Mouse (Mus musculus): ENCODE measurements around the gene Tmem8. TPM values are rescaled to one million over a fixed set of nuclear protein-coding genes. Genes with fewer than 3 reads are reported as not detected.

Gene Tmem8
- total RNA-seq, 2 experiments from 2014 or later, result 7.6 to 7.8 TPM

GRCm38 (mm10) chr17:26138901-26139381 is 25.8 kb downstream of the Tmem8 start:
- DNase-seq (ENCODE audit: low spot score in 2 of 2), result no peak

- DNase-seq (ENCODE audit: low spot score in 2 of 2), result no peak
Observed at GRCm38 (mm10) chr17:26142796-26143195, 29.7 kb downstream of the Tmem8 start.

DNA sequence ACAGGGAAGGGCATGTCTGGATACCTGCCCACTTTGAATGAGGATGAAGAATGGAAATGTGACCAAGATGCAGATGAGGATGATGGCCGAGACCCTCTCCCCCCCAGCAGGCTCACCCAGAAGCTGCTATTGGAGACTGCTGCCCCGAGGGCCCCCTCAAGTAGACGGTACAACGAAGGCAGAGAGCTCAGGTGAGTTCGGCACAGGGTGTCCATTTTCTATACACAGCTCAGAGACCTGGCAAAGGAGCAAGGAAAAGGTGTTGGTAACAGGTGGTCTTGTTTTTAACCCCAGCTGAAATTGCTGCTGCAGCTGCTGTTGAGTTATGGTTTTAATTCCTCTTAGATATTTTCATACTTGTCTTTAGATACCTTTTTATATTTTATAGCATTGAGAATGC is 30.3 kb downstream of the Tmem8 start:
- DNase-seq (ENCODE audit: low spot score in 2 of 2), result no peak

DNA sequence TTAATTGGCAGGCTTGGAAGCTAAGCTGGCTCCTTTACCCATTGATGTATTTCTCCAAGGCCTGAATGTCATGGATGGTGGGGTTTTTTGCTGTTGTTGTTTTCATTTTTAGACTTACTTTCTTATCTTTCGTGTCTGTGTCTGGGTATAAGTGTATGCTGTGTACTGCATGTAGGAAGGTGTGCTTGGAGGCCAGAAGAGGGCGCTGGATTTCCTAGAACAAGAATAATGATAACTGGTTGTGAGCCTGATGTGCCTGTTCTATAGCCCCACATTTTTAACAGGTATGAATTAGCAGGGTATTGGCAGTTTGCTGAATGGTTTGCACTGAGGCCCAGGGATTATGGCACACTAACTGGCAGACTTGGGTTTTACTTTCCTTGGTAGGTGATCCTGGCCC is 36.0 kb downstream of the Tmem8 start:
- no peak for DNase-seq (ENCODE audit: low spot score in 2 of 2)

DNA sequence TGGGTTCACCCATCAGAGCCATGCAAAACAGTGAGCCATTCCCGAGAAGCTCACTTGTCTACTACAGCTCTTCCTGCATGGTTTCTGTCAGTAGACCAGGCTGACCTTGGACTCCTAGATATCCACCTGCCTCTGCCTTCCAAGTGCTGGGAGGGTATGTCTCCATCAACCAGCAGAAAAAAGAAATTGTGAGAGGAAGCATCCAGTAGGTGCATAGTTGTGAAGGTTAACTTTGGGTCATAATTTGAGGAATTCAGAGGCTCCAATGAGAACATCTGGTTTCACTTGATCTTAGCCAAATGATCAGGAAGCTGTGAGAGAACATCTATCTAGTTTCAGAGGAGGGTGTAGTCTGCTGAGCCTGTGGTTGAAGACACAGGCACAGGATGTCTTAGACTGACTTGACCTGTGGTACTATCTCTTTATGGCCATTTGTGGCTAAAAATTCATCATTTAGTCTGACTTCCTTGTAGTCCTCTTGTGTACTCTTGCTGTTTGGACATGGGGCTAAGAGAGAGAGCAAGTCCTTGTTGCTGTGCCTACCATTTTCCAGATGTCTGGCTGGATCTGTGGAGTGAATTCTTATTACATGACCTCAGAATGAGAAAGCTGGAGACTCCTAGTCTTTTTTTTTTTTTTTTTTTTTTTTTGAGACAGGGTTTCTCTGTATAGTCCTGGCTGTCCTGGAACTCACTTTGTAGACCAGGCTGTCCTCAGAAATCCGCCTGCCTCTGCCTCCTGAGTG is 39.0 kb downstream of the Tmem8 start:
- DNase-seq (ENCODE audit: low spot score in 2 of 2), result no peak

- DNase-seq (ENCODE audit: low spot score in 2 of 2), result no peak
Observed at GRCm38 (mm10) chr17:26162736-26163135, 49.6 kb downstream of the Tmem8 start.

DNA sequence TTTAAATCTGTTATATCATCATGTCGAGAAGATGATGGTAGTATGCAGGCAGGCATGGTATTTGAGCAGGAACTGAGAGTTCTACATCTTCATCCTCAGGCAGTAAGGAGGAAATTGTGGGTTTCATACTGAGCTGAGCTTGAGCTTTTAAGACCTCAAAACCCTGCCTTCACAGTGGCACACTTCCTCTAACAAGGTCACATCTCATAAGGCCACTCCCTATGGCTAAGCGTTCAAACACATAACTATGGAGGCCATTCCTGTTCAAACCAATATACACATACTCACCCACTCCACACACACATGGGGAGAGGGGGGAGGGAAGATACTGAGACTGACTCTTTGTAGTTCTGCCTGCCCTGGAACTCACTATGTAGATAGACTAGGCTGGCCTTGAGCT is 54.9 kb downstream of the Tmem8 start:
- DNase-seq (ENCODE audit: low spot score in 2 of 2), result no peak

Other genes with a start within 250 kb of the Tmem8 start
- gene Mcrip2, start 244.5 kb upstream of the Tmem8 start, total RNA-seq (2021), result 10 to 100 TPM; 30.6 to 32.6 TPM
- gene Mettl26, start 238.2 kb upstream of the Tmem8 start, total RNA-seq (2021), result 10 to 100 TPM; 31.7 to 32.7 TPM
- 1 to 10 TPM; 1.1 to 1.4 TPM for gene Wfikkn1, start 232.4 kb upstream of the Tmem8 start, total RNA-seq (2021)
- 10 to 100 TPM; 41.9 to 49.9 TPM for gene Rab40c, start 193.6 kb upstream of the Tmem8 start, total RNA-seq (2021)
- gene Pigq, start 168.4 kb upstream of the Tmem8 start, total RNA-seq (2021), result 100 to 1,000 TPM; 144 to 149 TPM
- gene Nhlrc4, start 168.3 kb upstream of the Tmem8 start, total RNA-seq (2021), result not detected
- not detected for gene A930017K11Rik, start 160.7 kb upstream of the Tmem8 start, total RNA-seq (2021)
- gene Capn15, start 127.5 kb upstream of the Tmem8 start, total RNA-seq (2021), result 10 to 100 TPM; 38.2 to 50.8 TPM
- 10 to 100 TPM; 69.6 to 79.3 TPM for gene Rab11fip3, start 43.7 kb upstream of the Tmem8 start, total RNA-seq (2021)
- 10 to 100 TPM; 24.8 to 25.7 TPM for gene Decr2, start 23.0 kb upstream of the Tmem8 start, total RNA-seq (2021)
- 1 to 10 TPM; 4.6 to 5.7 TPM for gene Nme4, start 17.7 kb upstream of the Tmem8 start, total RNA-seq (2021)
- 10 to 100 TPM; 72.2 to 81.8 TPM for gene Mrpl28, start 10.2 kb downstream of the Tmem8 start, total RNA-seq (2021)
- 10 to 100 TPM; 23.7 to 25.1 TPM for gene Axin1, start 25.4 kb downstream of the Tmem8 start, total RNA-seq (2021)
- under 1 TPM; 0.29 to 0.89 TPM for gene Pdia2, start 85.8 kb downstream of the Tmem8 start, total RNA-seq (2021)
- gene Rgs11, start 89.7 kb downstream of the Tmem8 start, total RNA-seq (2021), result 10 to 100 TPM; 63.0 to 81.1 TPM
- 100 to 1,000 TPM; 199 to 205 TPM for gene Arhgdig, start 94.5 kb downstream of the Tmem8 start, total RNA-seq (2021)
- gene Fam234a, start 130.9 kb downstream of the Tmem8 start, total RNA-seq (2021), result 10 to 100 TPM; 19.9 to 23.3 TPM
- 10 to 100 TPM; 85.3 to 93.4 TPM for gene Luc7l, start 139.6 kb downstream of the Tmem8 start, total RNA-seq (2021)